Mouse (Mus musculus): ENCODE results near the gene Rdh8. TPM values are rescaled to one million over a fixed set of nuclear protein-coding genes. Genes with fewer than 3 reads are reported as not detected.

Gene Rdh8
- polyA plus RNA-seq, 1 experiment from 2014 or later = not detected

- H3K27ac ChIP-seq = no peak overlapping the region
- 0 out of 2 replicates have a peak, but pooled peaks cover 2% of the 10 kb centered on the region for H3K36me3 ChIP-seq
- no peak overlapping the region for H3K4me3 ChIP-seq
- H3K9me3 ChIP-seq = no peaks in the 10 kb centered on the region
- H3K4me1 ChIP-seq = peaks cover 8% of the 10 kb centered on the region; the same call in 1 of the 2 replicates
- 65% methylated on average over 23 of the region's 23 CpGs for WGBS
- no peak for DNase-seq (ENCODE audit: low spot score)
- peaks cover 42% of the 10 kb centered on the region for H3K27me3 ChIP-seq (ENCODE audit: insufficient read depth, poor library complexity, severe bottlenecking)
Measured at GRCm38 (mm10) chr9:20875021-20875790, 56.9 kb downstream of the Rdh8 start.

Other genes with a start within 250 kb of the Rdh8 start
- 10.2 and 11.6 TPM in 2 replicates for gene Zfp846, start 237.2 kb upstream of the Rdh8 start, polyA plus RNA-seq (2016; fragmentation: Nextera tagmentation; extraction: Ambion mirVana)
- gene Ubl5, start 175.6 kb upstream of the Rdh8 start, polyA plus RNA-seq (2016; fragmentation: Nextera tagmentation; extraction: Ambion mirVana) = 285 and 287 TPM in 2 replicates
- 22.2 and 23.0 TPM in 2 replicates for gene Fbxl12, start 173.7 kb upstream of the Rdh8 start, polyA plus RNA-seq (2016; fragmentation: Nextera tagmentation; extraction: Ambion mirVana)
- gene Pin1, start 166.4 kb upstream of the Rdh8 start, polyA plus RNA-seq (2016; fragmentation: Nextera tagmentation; extraction: Ambion mirVana) = 68.6 and 80.2 TPM in 2 replicates
- gene Olfm2, start 72.2 kb upstream of the Rdh8 start, polyA plus RNA-seq (2016; fragmentation: Nextera tagmentation; extraction: Ambion mirVana) = 1.3 and 3.2 TPM in 2 replicates
- gene Col5a3, start 3.4 kb upstream of the Rdh8 start, polyA plus RNA-seq (2016; fragmentation: Nextera tagmentation; extraction: Ambion mirVana) = 0.06 and 0.11 TPM in 2 replicates
- gene A230050P20Rik, start 50.1 kb downstream of the Rdh8 start, polyA plus RNA-seq (2016; fragmentation: Nextera tagmentation; extraction: Ambion mirVana) = 2.5 and 3.0 TPM in 2 replicates
- 3.5 and 7.2 TPM in 2 replicates for gene Angptl6, start 61.2 kb downstream of the Rdh8 start, polyA plus RNA-seq (2016; fragmentation: Nextera tagmentation; extraction: Ambion mirVana)
- 66.0 and 95.8 TPM in 2 replicates for gene Ppan, start 69.7 kb downstream of the Rdh8 start, polyA plus RNA-seq (2016; fragmentation: Nextera tagmentation; extraction: Ambion mirVana)
- 327 and 389 TPM in 2 replicates for gene Eif3g, start 80.1 kb downstream of the Rdh8 start, polyA plus RNA-seq (2016; fragmentation: Nextera tagmentation; extraction: Ambion mirVana)
- gene Dnmt1, start 141.4 kb downstream of the Rdh8 start, polyA plus RNA-seq (2016; fragmentation: Nextera tagmentation; extraction: Ambion mirVana) = 105 and 110 TPM in 2 replicates
- gene S1pr2, start 158.3 kb downstream of the Rdh8 start, polyA plus RNA-seq (2016; fragmentation: Nextera tagmentation; extraction: Ambion mirVana) = 25.1 and 34.6 TPM in 2 replicates
- 157 and 162 TPM in 2 replicates for gene Mrpl4, start 184.2 kb downstream of the Rdh8 start, polyA plus RNA-seq (2016; fragmentation: Nextera tagmentation; extraction: Ambion mirVana)
- 7.7 and 9.7 TPM in 2 replicates for gene Icam1, start 197.5 kb downstream of the Rdh8 start, polyA plus RNA-seq (2016; fragmentation: Nextera tagmentation; extraction: Ambion mirVana)
- 15.2 and 19.9 TPM in 2 replicates for gene Icam4, start 210.9 kb downstream of the Rdh8 start, polyA plus RNA-seq (2016; fragmentation: Nextera tagmentation; extraction: Ambion mirVana)
- 0.06 and 0.09 TPM in 2 replicates for gene Icam5, start 213.6 kb downstream of the Rdh8 start, polyA plus RNA-seq (2016; fragmentation: Nextera tagmentation; extraction: Ambion mirVana)
- gene Zglp1, start 248.6 kb downstream of the Rdh8 start, polyA plus RNA-seq (2016; fragmentation: Nextera tagmentation; extraction: Ambion mirVana) = 1.0 and 1.9 TPM in 2 replicates

All from heart, embryonic 10.5 days (tissue).